Mouse (Mus musculus) bone marrow, adult 2 months (tissue): ENCODE results near the gene Srgap2.

Experiments
- CTCF ChIP-seq: fragments of 200-500 bp; IDR thresholded peaks from 2 replicates; pipeline ENCODE4 v1.5.1; 2011; ENCODE audit warnings: low read length, control low read depth; ENCODE audit not compliant: control insufficient read depth, insufficient read depth
- POLR2A ChIP-seq: fragments of 200-500 bp; IDR thresholded peaks from 2 replicates; pipeline ENCODE4 v1.6.1; 2011; ENCODE audit warnings: low read depth, mild to moderate bottlenecking, control low read depth, low read length, borderline replicate concordance; ENCODE audit not compliant: control insufficient read depth

DNA sequence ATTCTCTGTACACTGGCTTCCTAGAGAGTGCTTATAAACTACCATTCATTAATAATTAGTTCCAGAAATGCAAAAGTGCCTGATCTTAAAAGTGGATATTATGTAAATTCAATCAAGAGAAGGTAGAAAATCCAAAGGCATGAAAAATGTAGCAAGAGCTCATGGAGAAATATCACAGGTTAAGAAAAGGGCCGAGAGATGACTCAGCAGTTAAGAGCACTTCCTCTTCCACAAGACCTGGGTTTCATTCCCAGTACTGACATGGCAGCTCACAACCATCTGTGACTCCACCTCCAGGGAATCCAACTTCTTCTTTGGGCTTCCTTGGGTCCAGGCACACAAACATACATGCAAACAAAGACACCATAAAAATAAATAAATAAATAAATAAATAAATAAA lies 56.6 kb downstream of the Srgap2 start:
- TF ChIP-seq CTCF: no peak
- TF ChIP-seq POLR2A: no peak
